ENCODE assay signal across 10 mouse cellular contexts in genomic region chr2:129715671-129716070, GRCm38 (mm10). TPM values are rescaled to one million over a fixed set of nuclear protein-coding genes. Genes with fewer than 3 reads are reported as not detected.
A peak's percentile ranks its signal among the peaks of the same experiment; 100 is the strongest.
DNase-seq lines count a peak whose midpoint lies in the region; ATAC-seq and TF ChIP-seq lines count a peak whose summit lies in the region.
"Had no signal": no experiment of that assay in that cellular context is flagged by ENCODE, and none has a peak within 500 bp of the region (broad histone marks: within the 10 kb centered on the region; RNA-seq: fewer than 3 reads in every experiment).

No protein-coding gene starts in this region.

- peak; percentile 86 for ATAC-seq in common myeloid progenitor, adult 5-6 weeks (replicated peaks; ENCODE audit: low read depth, poor library complexity, severe bottlenecking)
- no peak for ATAC-seq in kidney, postnatal 0 days (replicated peaks; ENCODE audit: low FRiP score, low read depth)
- peak; percentile 79 for ATAC-seq in megakaryocyte-erythroid progenitor cell, adult 5-6 weeks (replicated peaks; ENCODE audit: low FRiP score, low TSS enrichment, poor library complexity, severe bottlenecking)

- no peak overlapping the region for H3K4me2 ChIP-seq in kidney, postnatal 0 days (ENCODE audit: low read length)
- H3K4me2 ChIP-seq: neural tube, embryonic 12.5 days had no signal

- DNase-seq in layer of hippocampus, adult 2 months (ENCODE audit: low spot score in 2 of 2), result no peak
- no peak for DNase-seq in layer of hippocampus, adult 9-10 months (ENCODE audit: low spot score)
- DNase-seq in R1 (ENCODE audit: low read depth, low spot score), result peak; percentile 72
- DNase-seq in kidney, postnatal 0 days (ENCODE audit: low spot score), result peak; percentile 75
- peak; percentile 26 to 27 for DNase-seq in thymus, postnatal 36 days
- DNase-seq in right cerebral cortex, postnatal 36 days (ENCODE audit: low spot score in 2 of 2), result no peak

- no peak overlapping the region for H3K27ac ChIP-seq in layer of hippocampus, adult 2 months
- no peak overlapping the region for H3K27ac ChIP-seq in kidney, postnatal 0 days
- H3K27ac ChIP-seq: neural tube, embryonic 12.5 days had no signal

- no peak overlapping the region for H3K4me3 ChIP-seq in layer of hippocampus, adult 2 months
- H3K4me3 ChIP-seq in kidney, postnatal 0 days (replicated peaks; ENCODE audit: low read depth, low read length), result no peak overlapping the region
- H3K4me3 ChIP-seq: neural tube, embryonic 12.5 days had no signal

- H3K4me1 ChIP-seq in kidney, postnatal 0 days (replicated peaks; ENCODE audit: insufficient read depth, low read length), result no peaks in the 10 kb centered on the region
- H3K4me1 ChIP-seq: neural tube, embryonic 12.5 days had no signal

- H3K27me3 ChIP-seq in kidney, postnatal 0 days (ENCODE audit: insufficient read depth, low read length), result no peaks in the 10 kb centered on the region
- H3K27me3 ChIP-seq: neural tube, embryonic 12.5 days had no signal

- no peak overlapping the region for H3K9ac ChIP-seq in kidney, postnatal 0 days (ENCODE audit: low read depth, low read length)
- H3K9ac ChIP-seq: neural tube, embryonic 12.5 days had no signal

- H3K36me3 ChIP-seq in kidney, postnatal 0 days (ENCODE audit: insufficient read depth, low read length), result no peaks in the 10 kb centered on the region
- H3K36me3 ChIP-seq: neural tube, embryonic 12.5 days had no signal

- H3K9me3 ChIP-seq in kidney, postnatal 0 days (replicated peaks; ENCODE audit: low read length), result no peaks in the 10 kb centered on the region
- H3K9me3 ChIP-seq: neural tube, embryonic 12.5 days had no signal

- TF ChIP-seq CTCF in layer of hippocampus, adult 2 months (conservative IDR thresholded peaks at IDR 0.05), result peak; percentile 75
- peak; percentile 84 for TF ChIP-seq CTCF in kidney, postnatal 0 days (IDR thresholded peaks at IDR 0.05; ENCODE audit: low read depth)

- 15% methylated on average over 10 of the region's 10 CpGs for WGBS in kidney, postnatal 0 days

RNA-seq across cellular contexts. Expression of gene Pdyn, which starts 16.0 kb away (rescaled TPM):
- total RNA-seq in layer of hippocampus, adult 2 months (2021), result 10 to 100 TPM; 12.0 to 16.9 TPM
- total RNA-seq in common myeloid progenitor, adult 5-6 weeks (2017), result not detected in 2 replicates
- polyA plus RNA-seq in kidney, postnatal 0 days (2015; fragmentation: Nextera tagmentation; extraction: Ambion mirVana), result 0.41 and 0.48 TPM in 2 replicates
- not detected in 2 replicates for total RNA-seq in megakaryocyte-erythroid progenitor cell, adult 5-6 weeks (2014; fragmentation: Nextera tagmentation)
- not detected in 2 replicates for total RNA-seq in megakaryocyte-erythroid progenitor cell, adult 5-6 weeks (2017)
- polyA plus RNA-seq: gonadal fat pad, adult 2 months had no signal

Comparison
In these comparisons a context has a peak if more than half of its experiments do, and no peak if none do; other contexts are left out.
1. DNase-seq: peak in R1 (single experiment), kidney, postnatal 0 days (single experiment) and thymus, postnatal 36 days (2 of 2); none in layer of hippocampus, adult 2 months (0 of 2), layer of hippocampus, adult 9-10 months (single experiment) and right cerebral cortex, postnatal 36 days (0 of 2).
2. RNA of gene Pdyn, which starts 16.0 kb away (total RNA-seq): 12.0 to 16.9 TPM in layer of hippocampus, adult 2 months; not detected in common myeloid progenitor, adult 5-6 weeks and not detected in megakaryocyte-erythroid progenitor cell, adult 5-6 weeks; every median in the first group is over 10 times any median in the second.